Mouse (Mus musculus) brain, embryonic 14.5 days (tissue): Measurements from ENCODE around the gene Olfr120.

ENCODE experiments used
- CTCF ChIP-seq: fragments of 200-500 bp; IDR thresholded peaks from 2 replicates; pipeline ENCODE4 v1.5.1; 2012; ENCODE audit warnings: inconsistent platforms, mild to moderate bottlenecking, moderate library complexity, borderline replicate concordance; ENCODE audit not compliant: insufficient read depth, insufficient read length; ENCODE audit errors: extremely low read depth
- POLR2A ChIP-seq: fragments of 200-500 bp; IDR thresholded peaks from 2 replicates; pipeline ENCODE4 v1.6.1; 2012; ENCODE audit warnings: mild to moderate bottlenecking, inconsistent platforms, borderline replicate concordance; ENCODE audit not compliant: poor library complexity, insufficient read depth, insufficient read length, severe bottlenecking; ENCODE audit errors: extremely low read depth

DNA sequence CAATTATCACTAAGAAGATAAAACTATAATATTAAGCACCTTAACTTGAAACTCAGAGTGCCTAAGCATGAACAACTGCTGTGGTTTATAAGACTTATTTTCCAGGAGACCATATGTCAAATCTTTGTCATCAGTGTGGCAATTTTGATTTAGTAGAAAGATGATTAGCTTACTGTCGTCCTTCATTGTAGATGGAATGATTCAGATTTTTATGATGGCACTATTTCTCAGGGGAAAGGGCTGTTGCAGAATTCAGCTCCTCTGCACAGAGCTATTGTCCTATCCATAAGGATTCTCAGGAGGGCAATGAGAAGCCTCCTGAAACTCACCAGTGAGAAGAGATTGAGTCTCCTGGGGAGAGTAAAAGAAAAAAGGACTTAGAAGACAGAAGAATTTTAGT, at the start of gene Olfr120:
- no peak for TF ChIP-seq POLR2A
- no peak for TF ChIP-seq CTCF
